Mouse (Mus musculus) urinary bladder, adult 18-20 months (tissue): ENCODE measurements around the gene Galnt6.
A peak's percentile ranks its signal among the peaks of the same experiment; 100 is the strongest.

Experiments used
- DNase-seq, 2 experiments: peaks; one replicate each; pipeline ENCODE4 v3.0.0; 2022; ENCODE audit warnings: low spot score in 2 of 2, mixed read lengths in 2 of 2

The Galnt6 gene

GRCm38 (mm10) chr15:100754805-100755497 is 25.8 kb upstream of the Galnt6 start:
- DNase-seq = peak; percentile 15 to 46

- no peak for DNase-seq
Measured at GRCm38 (mm10) chr15:100754041-100754440, 24.9 kb upstream of the Galnt6 start.

GRCm38 (mm10) chr15:100753045-100753444 is 23.9 kb upstream of the Galnt6 start:
- DNase-seq = no peak

- no peak for DNase-seq
Measured at GRCm38 (mm10) chr15:100752439-100752838, 23.3 kb upstream of the Galnt6 start.

- DNase-seq = no peak
Measured at GRCm38 (mm10) chr15:100749751-100750538, 20.8 kb upstream of the Galnt6 start.

GRCm38 (mm10) chr15:100748584-100748983 is 19.4 kb upstream of the Galnt6 start:
- no peak for DNase-seq

- DNase-seq = peak in 1 of 2 experiments; percentile 27
Measured at GRCm38 (mm10) chr15:100747121-100747963, 18.2 kb upstream of the Galnt6 start.

- DNase-seq = no peak
Measured at GRCm38 (mm10) chr15:100746478-100747120, 17.4 kb upstream of the Galnt6 start.

GRCm38 (mm10) chr15:100743238-100743637 is 14.1 kb upstream of the Galnt6 start:
- DNase-seq = no peak

GRCm38 (mm10) chr15:100739442-100739841 is 10.3 kb upstream of the Galnt6 start:
- no peak for DNase-seq

- DNase-seq = no peak
Measured at GRCm38 (mm10) chr15:100738351-100738781, 9.2 kb upstream of the Galnt6 start.

GRCm38 (mm10) chr15:100737667-100738066 is 8.5 kb upstream of the Galnt6 start:
- DNase-seq = no peak

GRCm38 (mm10) chr15:100735953-100736300 is 6.8 kb upstream of the Galnt6 start:
- no peak for DNase-seq

- no peak for DNase-seq
Measured at GRCm38 (mm10) chr15:100735095-100735952, 6.1 kb upstream of the Galnt6 start.

GRCm38 (mm10) chr15:100732580-100732979 is 3.4 kb upstream of the Galnt6 start:
- no peak for DNase-seq

GRCm38 (mm10) chr15:100731081-100731480 is 1.9 kb upstream of the Galnt6 start:
- no peak for DNase-seq

GRCm38 (mm10) chr15:100728586-100728985 is 590 bp downstream of the Galnt6 start:
- no peak for DNase-seq

GRCm38 (mm10) chr15:100727834-100728233 is 1.3 kb downstream of the Galnt6 start:
- peak in 1 of 2 experiments; percentile 41 for DNase-seq

GRCm38 (mm10) chr15:100726721-100727120 is 2.5 kb downstream of the Galnt6 start:
- no peak for DNase-seq

GRCm38 (mm10) chr15:100723505-100723904 is 5.7 kb downstream of the Galnt6 start:
- DNase-seq = no peak

- no peak for DNase-seq
Measured at GRCm38 (mm10) chr15:100722564-100722963, 6.6 kb downstream of the Galnt6 start.
